Mouse (Mus musculus): ENCODE results near the gene Hoxa4. TPM values are rescaled to one million over a fixed set of nuclear protein-coding genes. Genes with fewer than 3 reads are reported as not detected.

Hoxa4 gene
- total RNA-seq, 1 experiment = 0.13 TPM

DNA sequence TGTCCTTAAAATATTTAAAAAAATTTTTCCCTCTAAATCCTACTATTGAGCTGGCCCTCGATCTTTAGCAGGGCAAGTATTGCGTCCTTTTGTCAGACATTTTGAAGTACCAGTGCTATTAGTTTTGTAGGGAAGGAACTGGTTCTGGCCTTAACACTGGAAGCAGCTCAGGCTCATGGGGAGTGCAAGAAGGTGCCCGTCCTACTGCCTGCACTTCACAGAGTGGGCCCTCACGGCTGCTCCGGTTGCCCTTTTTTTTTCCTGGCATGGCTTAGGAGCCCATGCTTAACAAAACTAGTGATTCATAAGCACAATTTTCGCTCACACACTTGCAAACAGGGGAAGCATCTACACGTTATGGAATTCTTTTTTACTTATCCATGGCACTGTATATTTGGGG is 47.4 kb upstream of the Hoxa4 start:
- no peak overlapping the region for H3K4me3 ChIP-seq (ENCODE audit: insufficient read depth in 1 of 2, low read depth in 1 of 2, low read length in 2 of 2, poor library complexity in 1 of 2, severe bottlenecking in 1 of 2)
- H3K36me3 ChIP-seq (ENCODE audit: control insufficient read depth, insufficient read depth, low read length, poor library complexity, severe bottlenecking) = no peaks in the 10 kb centered on the region
- no peak overlapping the region for H3K27ac ChIP-seq (ENCODE audit: insufficient read depth, low read depth, low read length, poor library complexity, severe bottlenecking)
- no peak overlapping the region for H3K9ac ChIP-seq (ENCODE audit: insufficient read depth, low read depth, low read length, poor library complexity, severe bottlenecking)
- DNase-seq (ENCODE audit: low read depth, low spot score) = no peak
- TF ChIP-seq ZNF384 (IDR thresholded peaks at IDR 0.05; ENCODE audit: low read depth, low read length) (no peak), ZC3H11A (IDR thresholded peaks at IDR 0.05; ENCODE audit: borderline replicate concordance, low read depth, low read length) (no peak), CHD2 (IDR thresholded peaks at IDR 0.05; ENCODE audit: low read depth, low read length) (no peak), MAFK (IDR thresholded peaks at IDR 0.05; ENCODE audit: insufficient read depth, low read depth, low read length) (no peak), HCFC1 (IDR thresholded peaks at IDR 0.05; ENCODE audit: borderline replicate concordance, insufficient read depth, low read length) (no peak)
- peaks cover 0 to 6% of the 10 kb centered on the region in 2 experiments; a peak in 2 of 4 replicates for H3K4me1 ChIP-seq (ENCODE audit: control insufficient read depth in 2 of 2, insufficient read depth in 2 of 2, low read length in 2 of 2, poor library complexity in 1 of 2)
- in situ Hi-C loops (cut with MboI; ENCODE audit: low sequenced_read_pairs in 2 of 2, unreplicated experiment in 2 of 2) = no loop called here
- no peaks in the 10 kb centered on the region for H3K9me3 ChIP-seq (ENCODE audit: control insufficient read depth, insufficient read depth, low read depth, low read length)

DNA sequence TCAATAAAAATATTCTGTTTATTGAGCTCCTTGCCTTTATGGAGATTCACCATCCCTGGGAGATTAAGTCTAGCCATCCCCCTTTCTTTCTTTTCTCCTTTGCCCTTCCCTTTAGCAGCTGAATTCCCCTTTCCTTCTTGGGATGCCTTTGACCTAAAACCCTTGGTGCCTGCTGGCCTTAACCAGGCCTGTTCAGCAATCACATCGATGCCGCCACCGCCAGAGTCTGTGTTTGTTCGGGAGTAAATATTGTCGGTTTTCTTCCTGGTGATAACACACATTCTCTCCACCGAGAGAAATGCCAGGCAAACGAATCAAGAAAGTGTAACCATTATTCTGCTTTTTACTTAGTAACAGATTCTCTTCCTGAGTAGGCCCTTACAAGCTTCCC is 46.6 kb upstream of the Hoxa4 start:
- Histone ChIP-seq H3K4me3 (ENCODE audit: insufficient read depth in 1 of 2, low read depth in 1 of 2, low read length in 2 of 2, poor library complexity in 1 of 2, severe bottlenecking in 1 of 2) (no peak overlapping the region), H3K4me1 (ENCODE audit: control insufficient read depth in 2 of 2, insufficient read depth in 2 of 2, low read length in 2 of 2, poor library complexity in 1 of 2) (peaks cover 0 to 4% of the 10 kb centered on the region in 2 experiments; a peak in 1 of 4 replicates), H3K36me3 (ENCODE audit: control insufficient read depth, insufficient read depth, low read length, poor library complexity, severe bottlenecking) (no peaks in the 10 kb centered on the region), H3K9me3 (ENCODE audit: control insufficient read depth, insufficient read depth, low read depth, low read length) (no peaks in the 10 kb centered on the region), H3K27ac (ENCODE audit: insufficient read depth, low read depth, low read length, poor library complexity, severe bottlenecking) (no peak overlapping the region), H3K9ac (ENCODE audit: insufficient read depth, low read depth, low read length, poor library complexity, severe bottlenecking) (no peak overlapping the region)
- no peak for DNase-seq (ENCODE audit: low read depth, low spot score)
- TF ChIP-seq MAFK (IDR thresholded peaks at IDR 0.05; ENCODE audit: insufficient read depth, low read depth, low read length) = no peak
- TF ChIP-seq HCFC1 (IDR thresholded peaks at IDR 0.05; ENCODE audit: borderline replicate concordance, insufficient read depth, low read length) = no peak
- no peak for TF ChIP-seq ZC3H11A (IDR thresholded peaks at IDR 0.05; ENCODE audit: borderline replicate concordance, low read depth, low read length)
- TF ChIP-seq ZNF384 (IDR thresholded peaks at IDR 0.05; ENCODE audit: low read depth, low read length) = no peak
- TF ChIP-seq CHD2 (IDR thresholded peaks at IDR 0.05; ENCODE audit: low read depth, low read length) = no peak
- in situ Hi-C loops (cut with MboI; ENCODE audit: low sequenced_read_pairs in 2 of 2, unreplicated experiment in 2 of 2) = no loop called here

DNA sequence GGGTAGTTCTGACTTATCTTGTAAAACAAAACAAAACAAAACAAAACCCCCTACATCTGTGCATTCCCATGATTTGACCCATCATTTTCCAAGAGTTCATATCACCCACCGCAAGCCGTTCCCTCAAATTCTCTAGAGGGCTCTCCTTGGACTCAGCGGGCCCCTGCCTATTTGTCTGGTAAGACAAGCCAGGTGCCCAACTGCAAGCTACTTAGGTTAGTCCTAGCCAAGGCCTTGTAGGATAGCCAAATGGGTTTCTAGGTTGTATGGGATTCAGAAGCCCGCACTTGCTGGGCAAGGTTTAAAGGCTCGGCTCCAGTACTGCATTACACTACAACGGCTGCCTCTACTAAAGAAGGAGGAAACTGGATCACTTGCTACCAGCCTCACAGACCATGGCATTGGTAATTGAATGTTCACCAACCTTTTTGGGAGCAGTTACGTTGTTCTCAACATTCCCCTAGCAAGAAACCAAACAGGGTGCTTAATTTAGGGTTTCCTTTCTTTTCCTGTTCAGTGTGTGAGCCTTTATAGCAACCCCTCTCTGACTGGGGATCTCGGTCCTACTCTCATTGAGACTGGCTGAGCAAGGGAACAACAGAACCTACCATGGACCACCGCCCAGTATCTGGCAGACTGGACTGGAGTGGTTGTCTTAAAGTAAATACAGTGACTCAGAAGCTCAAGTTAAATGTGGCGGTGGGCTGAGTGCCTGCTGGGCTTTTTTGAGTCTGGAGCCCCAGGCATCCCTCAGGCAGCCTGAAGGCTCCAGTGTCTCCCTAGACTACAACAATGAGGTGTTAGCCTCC is 46.0 kb upstream of the Hoxa4 start:
- DNase-seq (ENCODE audit: low read depth, low spot score) = no peak
- H3K36me3 ChIP-seq (ENCODE audit: control insufficient read depth, insufficient read depth, low read length, poor library complexity, severe bottlenecking) = no peaks in the 10 kb centered on the region
- in situ Hi-C loops (cut with MboI; ENCODE audit: low sequenced_read_pairs in 2 of 2, unreplicated experiment in 2 of 2) = no loop called here
- TF ChIP-seq ZNF384 (IDR thresholded peaks at IDR 0.05; ENCODE audit: low read depth, low read length) = no peak
- TF ChIP-seq MAFK (IDR thresholded peaks at IDR 0.05; ENCODE audit: insufficient read depth, low read depth, low read length) = no peak
- TF ChIP-seq CHD2 (IDR thresholded peaks at IDR 0.05; ENCODE audit: low read depth, low read length) = no peak
- TF ChIP-seq ZC3H11A (IDR thresholded peaks at IDR 0.05; ENCODE audit: borderline replicate concordance, low read depth, low read length) = no peak
- no peak for TF ChIP-seq HCFC1 (IDR thresholded peaks at IDR 0.05; ENCODE audit: borderline replicate concordance, insufficient read depth, low read length)
- H3K4me1 ChIP-seq (ENCODE audit: control insufficient read depth in 2 of 2, insufficient read depth in 2 of 2, low read length in 2 of 2, poor library complexity in 1 of 2) = peaks cover 0 to 4% of the 10 kb centered on the region in 2 experiments; a peak in 1 of 4 replicates
- no peak overlapping the region for H3K4me3 ChIP-seq (ENCODE audit: insufficient read depth in 1 of 2, low read depth in 1 of 2, low read length in 2 of 2, poor library complexity in 1 of 2, severe bottlenecking in 1 of 2)
- H3K27ac ChIP-seq (ENCODE audit: insufficient read depth, low read depth, low read length, poor library complexity, severe bottlenecking) = no peak overlapping the region
- no peak overlapping the region for H3K9ac ChIP-seq (ENCODE audit: insufficient read depth, low read depth, low read length, poor library complexity, severe bottlenecking)
- no peaks in the 10 kb centered on the region for H3K9me3 ChIP-seq (ENCODE audit: control insufficient read depth, insufficient read depth, low read depth, low read length)

DNA sequence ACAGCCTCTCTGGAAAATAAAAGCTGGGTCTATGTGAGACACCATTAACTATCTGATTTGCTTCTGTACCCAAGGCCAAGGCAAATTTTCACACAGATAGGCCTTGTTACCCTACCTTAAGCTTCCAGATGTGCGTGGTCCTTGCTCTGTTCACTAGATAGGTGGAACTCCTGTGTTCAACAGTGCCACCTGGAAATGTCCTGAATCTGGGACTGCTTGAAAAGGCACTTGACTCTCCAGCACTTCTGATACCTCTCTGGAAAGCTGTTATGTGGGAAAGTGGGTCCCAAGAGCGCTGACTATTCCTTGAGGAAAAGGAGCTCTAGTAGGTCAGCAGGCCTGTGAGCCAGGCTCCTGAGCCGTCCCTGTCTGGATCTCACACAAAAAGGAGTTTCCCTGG is 45.3 kb upstream of the Hoxa4 start:
- in situ Hi-C loops (cut with MboI; ENCODE audit: low sequenced_read_pairs in 2 of 2, unreplicated experiment in 2 of 2) = no loop called here
- no peaks in the 10 kb centered on the region for H3K36me3 ChIP-seq (ENCODE audit: control insufficient read depth, insufficient read depth, low read length, poor library complexity, severe bottlenecking)
- H3K9ac ChIP-seq (ENCODE audit: insufficient read depth, low read depth, low read length, poor library complexity, severe bottlenecking) = no peak overlapping the region
- peaks cover 0 to 4% of the 10 kb centered on the region in 2 experiments; a peak in 1 of 4 replicates for H3K4me1 ChIP-seq (ENCODE audit: control insufficient read depth in 2 of 2, insufficient read depth in 2 of 2, low read length in 2 of 2, poor library complexity in 1 of 2)
- no peak overlapping the region for H3K27ac ChIP-seq (ENCODE audit: insufficient read depth, low read depth, low read length, poor library complexity, severe bottlenecking)
- DNase-seq (ENCODE audit: low read depth, low spot score) = no peak
- no peaks in the 10 kb centered on the region for H3K9me3 ChIP-seq (ENCODE audit: control insufficient read depth, insufficient read depth, low read depth, low read length)
- no peak for TF ChIP-seq HCFC1 (IDR thresholded peaks at IDR 0.05; ENCODE audit: borderline replicate concordance, insufficient read depth, low read length)
- TF ChIP-seq CHD2 (IDR thresholded peaks at IDR 0.05; ENCODE audit: low read depth, low read length) = no peak
- no peak for TF ChIP-seq ZNF384 (IDR thresholded peaks at IDR 0.05; ENCODE audit: low read depth, low read length)
- TF ChIP-seq MAFK (IDR thresholded peaks at IDR 0.05; ENCODE audit: insufficient read depth, low read depth, low read length) = no peak
- no peak for TF ChIP-seq ZC3H11A (IDR thresholded peaks at IDR 0.05; ENCODE audit: borderline replicate concordance, low read depth, low read length)
- H3K4me3 ChIP-seq (ENCODE audit: insufficient read depth in 1 of 2, low read depth in 1 of 2, low read length in 2 of 2, poor library complexity in 1 of 2, severe bottlenecking in 1 of 2) = no peak overlapping the region
